ENCODE assay signal across 19 mouse cellular contexts in the genomic region with DNA sequence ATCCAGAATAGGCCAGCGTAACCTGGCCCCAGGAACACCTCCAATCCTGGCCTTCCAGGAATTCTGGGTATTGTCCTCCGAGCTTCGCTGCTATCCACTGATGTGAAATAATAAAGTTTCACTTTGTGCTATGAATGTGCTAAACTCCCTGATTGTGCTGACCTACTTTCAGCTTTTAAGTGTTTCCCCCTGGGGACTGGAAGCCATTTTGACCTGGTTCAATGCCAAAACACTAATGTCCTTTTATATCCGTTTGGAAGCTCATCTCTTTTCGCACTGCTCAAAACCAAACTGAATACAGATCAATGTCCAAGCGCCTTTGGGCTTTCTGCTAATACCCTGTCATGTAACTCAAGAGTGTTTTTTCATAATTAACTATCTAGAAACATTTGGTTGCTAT. TPM values are rescaled to one million over a fixed set of nuclear protein-coding genes. Genes with fewer than 3 reads are reported as not detected.
DNase-seq lines count a peak whose midpoint lies in the region; ATAC-seq and TF ChIP-seq lines count a peak whose summit lies in the region.
"Had no signal": no experiment of that assay in that cellular context is flagged by ENCODE, and none has a peak within 500 bp of the region (broad histone marks: within the 10 kb centered on the region; RNA-seq: fewer than 3 reads in every experiment).

No protein-coding gene starts in this region.

- no peaks in the 10 kb centered on the region for H3K27me3 ChIP-seq in hindbrain, postnatal 0 days (ENCODE audit: insufficient read depth, low read length)
- H3K27me3 ChIP-seq in hindbrain, embryonic 11.5 days (ENCODE audit: control insufficient read depth, insufficient read depth, low read length), result no peaks in the 10 kb centered on the region
- no peaks in the 10 kb centered on the region for H3K27me3 ChIP-seq in midbrain, embryonic 11.5 days (ENCODE audit: control insufficient read depth, insufficient read depth, low read length)
- no peaks in the 10 kb centered on the region; the same call in 1 of the 2 replicates for H3K27me3 ChIP-seq in midbrain, embryonic 10.5 days (ENCODE audit: low read depth, poor library complexity, severe bottlenecking)
- H3K27me3 ChIP-seq: embryonic facial prominence, embryonic 15.5 days; liver, embryonic 12.5 days; stomach, embryonic 15.5 days had no signal

- no peak for ATAC-seq in hindbrain, postnatal 0 days
- ATAC-seq in hindbrain, embryonic 11.5 days (ENCODE audit: low FRiP score), result no peak
- ATAC-seq in midbrain, embryonic 11.5 days (ENCODE audit: low FRiP score), result no peak
- ATAC-seq: CD4-positive, CD25-positive, alpha-beta regulatory T cell, adult 4 months; hindbrain, embryonic 16.5 days; liver, embryonic 12.5 days had no signal

- no peak overlapping the region for H3K4me3 ChIP-seq in hindbrain, postnatal 0 days (ENCODE audit: low read length)
- no peak overlapping the region for H3K4me3 ChIP-seq in hindbrain, embryonic 11.5 days (ENCODE audit: low read depth, low read length)
- no peak overlapping the region for H3K4me3 ChIP-seq in midbrain, embryonic 11.5 days (ENCODE audit: low read depth, low read length)
- no peak overlapping the region for H3K4me3 ChIP-seq in midbrain, embryonic 10.5 days
- H3K4me3 ChIP-seq: embryonic facial prominence, embryonic 15.5 days; left cerebral cortex, adult 2 months; liver, embryonic 12.5 days; stomach, embryonic 15.5 days had no signal

- H3K9me3 ChIP-seq in hindbrain, postnatal 0 days (ENCODE audit: low read length), result no peaks in the 10 kb centered on the region
- no peaks in the 10 kb centered on the region for H3K9me3 ChIP-seq in hindbrain, embryonic 11.5 days (ENCODE audit: control insufficient read depth, low read length)
- no peaks in the 10 kb centered on the region for H3K9me3 ChIP-seq in midbrain, embryonic 11.5 days (ENCODE audit: control insufficient read depth, low read length)
- H3K9me3 ChIP-seq in midbrain, embryonic 10.5 days (replicated peaks), result no peaks in the 10 kb centered on the region
- H3K9me3 ChIP-seq: embryonic facial prominence, embryonic 15.5 days; liver, embryonic 12.5 days; stomach, embryonic 15.5 days had no signal

- DNase-seq in gastrocnemius, adult 18-20 months (ENCODE audit: low spot score), result peak; percentile 20
- no peak for DNase-seq in gastrocnemius, postnatal 36 days
- DNase-seq in hindbrain, postnatal 0 days (ENCODE audit: low spot score), result peak; percentile 67
- no peak for DNase-seq in hindbrain, embryonic 11.5 days (ENCODE audit: low spot score)
- DNase-seq in midbrain, embryonic 11.5 days (ENCODE audit: low spot score, missing footprints), result peak; percentile 39
- DNase-seq in midbrain, embryonic 10.5 days (ENCODE audit: low spot score), result no peak
- DNase-seq in retina, postnatal 1 day, result peak; percentile 80
- DNase-seq in urinary bladder, postnatal 10 days (ENCODE audit: low spot score), result no peak
- DNase-seq: adrenal gland, adult 2 months; cerebellum, postnatal 14 days; embryo, embryonic 11 days; gastrocnemius, postnatal 25 days; right cerebral cortex, postnatal 14 days had no signal

- peaks cover 19% of the 10 kb centered on the region for H3K4me1 ChIP-seq in hindbrain, postnatal 0 days (ENCODE audit: insufficient read depth, low read length)
- H3K4me1 ChIP-seq in hindbrain, embryonic 11.5 days (replicated peaks; ENCODE audit: control insufficient read depth, insufficient read depth, low read length), result no peaks in the 10 kb centered on the region
- peaks cover 10% of the 10 kb centered on the region for H3K4me1 ChIP-seq in midbrain, embryonic 11.5 days (ENCODE audit: control insufficient read depth, insufficient read depth, low read length)
- peaks cover 25% of the 10 kb centered on the region for H3K4me1 ChIP-seq in midbrain, embryonic 10.5 days
- H3K4me1 ChIP-seq: stomach, embryonic 15.5 days had no signal

- no peak overlapping the region for H3K9ac ChIP-seq in hindbrain, postnatal 0 days (replicated peaks; ENCODE audit: low read length)
- H3K9ac ChIP-seq in hindbrain, embryonic 11.5 days (ENCODE audit: low read depth, low read length), result no peak overlapping the region
- no peak overlapping the region for H3K9ac ChIP-seq in midbrain, embryonic 11.5 days (ENCODE audit: low read length)
- H3K9ac ChIP-seq: embryonic facial prominence, embryonic 15.5 days; liver, embryonic 12.5 days; stomach, embryonic 15.5 days had no signal

- WGBS in hindbrain, postnatal 0 days, result 64% methylated on average over 6 of the region's 6 CpGs
- WGBS in hindbrain, embryonic 11.5 days, result 91% methylated on average over 6 of the region's 6 CpGs
- WGBS in midbrain, embryonic 11.5 days, result 93% methylated on average over 6 of the region's 6 CpGs
- WGBS in midbrain, embryonic 10.5 days, result 89% methylated on average over 6 of the region's 6 CpGs

- intact Hi-C loops in gastrocnemius, postnatal 36 days (cut with DNase I), result no loop called here

- H3K4me2 ChIP-seq in hindbrain, postnatal 0 days (ENCODE audit: low read depth, low read length), result no peak overlapping the region
- no peak overlapping the region for H3K4me2 ChIP-seq in hindbrain, embryonic 11.5 days (replicated peaks; ENCODE audit: low read depth, low read length)
- H3K4me2 ChIP-seq in midbrain, embryonic 11.5 days, result no peak overlapping the region
- H3K4me2 ChIP-seq: embryonic facial prominence, embryonic 15.5 days; liver, embryonic 12.5 days; stomach, embryonic 15.5 days had no signal

- peak overlapping the region; percentile 48; the same call in 1 of the 2 replicates for H3K27ac ChIP-seq in hindbrain, postnatal 0 days
- H3K27ac ChIP-seq in hindbrain, embryonic 11.5 days (ENCODE audit: low read depth, low read length), result no peak overlapping the region
- H3K27ac ChIP-seq in midbrain, embryonic 11.5 days (ENCODE audit: low read depth, low read length), result no peak overlapping the region
- H3K27ac ChIP-seq in midbrain, embryonic 10.5 days (replicated peaks), result no peak overlapping the region
- H3K27ac ChIP-seq: embryonic facial prominence, embryonic 15.5 days; left cerebral cortex, adult 2 months; liver, embryonic 12.5 days; stomach, embryonic 15.5 days had no signal

- H3K36me3 ChIP-seq in hindbrain, postnatal 0 days (ENCODE audit: insufficient read depth, low read length), result no peaks in the 10 kb centered on the region
- H3K36me3 ChIP-seq in hindbrain, embryonic 11.5 days (ENCODE audit: control insufficient read depth, insufficient read depth, low read length), result no peaks in the 10 kb centered on the region
- no peaks in the 10 kb centered on the region for H3K36me3 ChIP-seq in midbrain, embryonic 11.5 days (ENCODE audit: control insufficient read depth, insufficient read depth, low read length)
- 0 out of 2 replicates have a peak, but pooled peaks cover 3% of the 10 kb centered on the region for H3K36me3 ChIP-seq in midbrain, embryonic 10.5 days
- H3K36me3 ChIP-seq: liver, embryonic 12.5 days; stomach, embryonic 15.5 days had no signal

- TF ChIP-seq CTCF in hindbrain, postnatal 0 days (IDR thresholded peaks at IDR 0.05; ENCODE audit: low read depth), result no peak

RNA-seq across cellular contexts. Expression of gene Abat, which starts 22.2 kb away (rescaled TPM):
- total RNA-seq in gastrocnemius, adult 18-20 months (2021), result 1 to 10 TPM; 1.7 to 2.3 TPM
- 1 to 10 TPM; 1.9 to 2.8 TPM for total RNA-seq in gastrocnemius, postnatal 36 days (2021)
- total RNA-seq in hindbrain, postnatal 0 days (2014; rRNA removed), result 149 and 157 TPM in 2 replicates
- 108 and 111 TPM in 2 replicates for polyA plus RNA-seq in hindbrain, postnatal 0 days (2015; fragmentation: Nextera tagmentation; extraction: Ambion mirVana)
- 27.4 and 33.1 TPM in 2 replicates for polyA plus RNA-seq in hindbrain, embryonic 11.5 days (2014; fragmentation: Nextera tagmentation; extraction: Ambion mirVana)
- polyA plus RNA-seq in midbrain, embryonic 11.5 days (2014; fragmentation: Nextera tagmentation; extraction: Ambion mirVana), result 18.1 and 19.6 TPM in 2 replicates
- polyA plus RNA-seq in midbrain, embryonic 10.5 days (2016; fragmentation: Nextera tagmentation; extraction: Ambion mirVana), result 16.4 and 23.4 TPM in 2 replicates

Comparison
In these comparisons a context has a peak if more than half of its experiments do, and no peak if none do; other contexts are left out.
1. DNase-seq: peak in gastrocnemius, adult 18-20 months (single experiment), hindbrain, postnatal 0 days (single experiment), midbrain, embryonic 11.5 days (single experiment) and retina, postnatal 1 day (single experiment); none in gastrocnemius, postnatal 36 days (0 of 2), hindbrain, embryonic 11.5 days (single experiment), midbrain, embryonic 10.5 days (single experiment) and urinary bladder, postnatal 10 days (single experiment).